Mouse (Mus musculus) cortical plate, adult 2 months (tissue): ENCODE measurements at regions not wholly inside any gene's neighbourhood (a gene's known extent, or its start where the extent isn't known, plus 50 kb on each side); places are given as distances from the start of the nearest gene placed in this dataset.

Experiments used
- CTCF ChIP-seq: fragments of 200-500 bp; IDR thresholded peaks from 2 replicates; pipeline ENCODE4 v1.5.1; 2011; ENCODE audit warnings: mild to moderate bottlenecking, control low read depth, low read length; ENCODE audit not compliant: insufficient read depth; ENCODE audit errors: extremely low read depth
- POLR2A ChIP-seq: fragments of 200-500 bp; IDR thresholded peaks from 2 replicates; pipeline ENCODE4 v1.6.1; 2011; ENCODE audit warnings: mild to moderate bottlenecking, low read length, control low read depth; ENCODE audit not compliant: insufficient read depth; ENCODE audit errors: extremely low read depth

GRCm38 (mm10) chr12:56020547-56020946 is 184.4 kb downstream of the Brms1l start:
- TF ChIP-seq POLR2A, result no peak
- no peak for TF ChIP-seq CTCF
